Mouse (Mus musculus) stomach, postnatal 0 days (tissue): ENCODE data around the gene Tmem30b. TPM values are rescaled to one million over a fixed set of nuclear protein-coding genes. Genes with fewer than 3 reads are reported as not detected.
"Not testable (repeated sequence)": the region's sequence is repeated elsewhere in the genome, so short reads cannot be mapped to it uniquely, and the experiment has no call there.

ENCODE experiments used
- ATAC-seq: fragments of 200-750 bp; cut with Nextera tagmentation; 2 replicates; pipeline ENCODE4 v1.8.0; 2017; ENCODE audit not compliant: low FRiP score, low TSS enrichment
- DNase-seq: peaks from one replicate; pipeline ENCODE4 v3.0.0-alpha.2; 2016; ENCODE audit warnings: low spot score
- H3K27ac ChIP-seq: fragments of 300-500 bp; sonication (generic); replicated peaks from 2 replicates; pipeline ENCODE4 v1.5.1; 2014; ENCODE audit warnings: mild to moderate bottlenecking, control low read depth
- H3K27me3 ChIP-seq: fragments of 300-500 bp; sonication (generic); 2 replicates; pipeline ENCODE4 v1.6.1; 2014; ENCODE audit warnings: low read length; ENCODE audit not compliant: control insufficient read depth, insufficient read depth
- H3K36me3 ChIP-seq: fragments of 300-500 bp; sonication (generic); 2 replicates; pipeline ENCODE4 v1.6.1; 2014; ENCODE audit warnings: low read length, mixed read lengths; ENCODE audit not compliant: control insufficient read depth, insufficient read depth
- H3K4me1 ChIP-seq: fragments of 300-500 bp; sonication (generic); replicated peaks from 2 replicates; pipeline ENCODE4 v1.6.1; 2014; ENCODE audit warnings: antibody characterized with exemption; ENCODE audit not compliant: control insufficient read depth, insufficient read depth
- H3K4me2 ChIP-seq: fragments of 300-500 bp; sonication (generic); replicated peaks from 2 replicates; pipeline ENCODE4 v1.6.1; 2014; ENCODE audit warnings: low read depth, mild to moderate bottlenecking, control low read depth, moderate library complexity
- H3K4me3 ChIP-seq: fragments of 300-500 bp; sonication (generic); 2 replicates; pipeline ENCODE4 v1.5.1; 2014; ENCODE audit warnings: low read depth, low read length, control low read depth
- H3K9ac ChIP-seq: fragments of 300-500 bp; sonication (generic); 2 replicates; pipeline ENCODE4 v1.6.1; 2014; ENCODE audit warnings: mild to moderate bottlenecking, low read length, control low read depth, mixed read lengths
- H3K9me3 ChIP-seq: fragments of 300-500 bp; sonication (generic); 2 replicates; pipeline ENCODE4 v1.6.1; 2016; ENCODE audit warnings: low read length; ENCODE audit not compliant: control insufficient read depth
- CTCF ChIP-seq: IDR thresholded peaks from 2 replicates; pipeline ENCODE4 v1.5.1; 2016; ENCODE audit warnings: antibody characterized with exemption, low read depth, mild to moderate bottlenecking, moderate library complexity
- EP300 ChIP-seq: optimal IDR thresholded peaks from 2 replicates; pipeline ENCODE3; 2016; ENCODE audit warnings: antibody characterized with exemption
- WGBS: fragments of 180-500 bp; shearing (Covaris S2); extraction: QIAGEN DNeasy Blood & Tissue Kit; methylation state at CpG from one replicate; pipeline ENCODE4 v1.1.7; 2014; 5-methylcytosine and 5-hydroxymethylcytosine counted together
- polyA plus RNA-seq: library from polyadenylated mRNA; unstranded; fragments of >200 nt; fragmentation: Nextera tagmentation; extraction: Ambion mirVana; gene quantifications from 2 replicates; pipeline ENCODE4 v1.2.1, GENCODE M21; 2015

Gene Tmem30b
- polyA plus RNA-seq, 1 experiment from 2014 or later: 78.3 TPM

DNA sequence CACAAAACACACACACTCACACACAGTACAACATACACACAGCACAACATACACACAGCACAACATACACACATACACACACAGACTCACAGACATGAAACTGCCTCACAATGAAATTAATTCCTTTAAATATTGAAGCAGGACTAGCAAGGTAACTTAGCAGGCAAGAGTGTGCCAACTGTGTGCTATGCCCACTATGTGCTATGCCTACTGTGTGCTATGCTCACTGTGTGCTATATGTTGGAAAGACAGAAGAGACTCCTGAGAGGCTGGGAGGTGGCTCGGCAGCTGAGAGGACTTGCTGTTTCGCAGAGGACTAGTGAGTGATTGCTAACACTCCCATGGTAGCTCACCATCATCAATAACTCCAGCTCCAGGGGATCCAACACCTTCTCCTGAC is 5.8 kb downstream of the Tmem30b start:
- WGBS: 85% methylated on average over 2 of the region's 2 CpGs
- no peak overlapping the region for H3K9ac ChIP-seq
- no peaks in the 10 kb centered on the region for H3K36me3 ChIP-seq
- no peaks in the 10 kb centered on the region for H3K9me3 ChIP-seq
- H3K4me3 ChIP-seq: no peak overlapping the region
- no peaks in the 10 kb centered on the region for H3K4me1 ChIP-seq
- no peak overlapping the region for H3K4me2 ChIP-seq
- no peak overlapping the region for H3K27ac ChIP-seq
- DNase-seq: no peak
- no peak for ATAC-seq
- no peak for TF ChIP-seq CTCF
- TF ChIP-seq EP300: no peak
- 0 out of 2 replicates have a peak, but pooled peaks cover 3% of the 10 kb centered on the region for H3K27me3 ChIP-seq

DNA sequence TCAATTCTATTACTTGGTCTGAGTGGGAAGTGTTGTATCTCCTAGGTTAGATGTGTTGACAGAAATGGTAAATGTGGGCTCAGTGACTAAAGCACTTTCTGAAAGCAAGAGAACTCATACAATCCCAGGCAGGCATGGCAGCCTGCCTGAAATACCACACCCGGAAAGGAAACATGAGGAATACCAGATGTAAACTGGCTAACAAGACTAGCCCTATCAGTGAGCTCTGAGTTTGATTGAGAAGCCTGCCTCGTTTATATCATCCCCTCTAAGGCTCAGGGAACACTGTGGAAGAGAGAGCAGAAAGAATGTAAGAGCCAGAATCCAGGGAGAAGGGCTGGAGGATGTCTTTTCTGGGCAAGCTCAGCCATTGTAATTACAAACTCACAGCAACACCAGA is 7.0 kb downstream of the Tmem30b start:
- no peak for TF ChIP-seq EP300
- TF ChIP-seq CTCF: no peak
- Histone ChIP-seq H3K4me1 (no peaks in the 10 kb centered on the region), H3K27me3 (no peaks in the 10 kb centered on the region), H3K36me3 (no peaks in the 10 kb centered on the region), H3K9me3 (no peaks in the 10 kb centered on the region), H3K27ac (no peak overlapping the region), H3K4me3 (no peak overlapping the region), H3K9ac (no peak overlapping the region), H3K4me2 (no peak overlapping the region)
- ATAC-seq (peak; percentile 69), DNase-seq (peak; percentile 67)
- 12% methylated on average over 2 of the region's 2 CpGs for WGBS

DNA sequence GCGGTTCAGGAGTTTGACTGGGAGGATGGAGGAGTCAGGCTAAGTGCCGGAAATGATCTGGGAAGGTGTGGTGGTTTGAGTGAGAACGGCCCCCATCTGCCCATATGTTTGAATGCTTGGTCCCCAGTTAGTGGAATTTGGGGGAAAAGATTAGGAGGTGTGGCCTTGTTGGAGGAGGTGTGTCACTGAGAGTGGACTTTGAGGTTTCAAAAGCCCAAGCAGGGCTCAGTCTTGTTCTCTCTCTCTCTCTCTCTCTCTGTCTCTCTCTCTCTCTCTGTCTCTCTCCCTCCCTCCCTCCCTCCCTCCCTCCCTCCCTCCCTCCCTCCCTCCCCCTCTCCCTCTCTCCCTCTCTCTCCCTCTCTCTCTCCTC is 8.1 kb downstream of the Tmem30b start:
- H3K36me3 ChIP-seq, H3K9me3 ChIP-seq, DNase-seq, H3K27me3 ChIP-seq, H3K27ac ChIP-seq, H3K9ac ChIP-seq, H3K4me1 ChIP-seq: not testable (repeated sequence)
- ATAC-seq: peak; percentile 34
- 58% methylated on average over 3 of the region's 3 CpGs for WGBS
- peak overlapping the region; percentile 35 for H3K4me2 ChIP-seq
- peak overlapping the region; percentile 20; the same call in 1 of the 2 replicates for H3K4me3 ChIP-seq

DNA sequence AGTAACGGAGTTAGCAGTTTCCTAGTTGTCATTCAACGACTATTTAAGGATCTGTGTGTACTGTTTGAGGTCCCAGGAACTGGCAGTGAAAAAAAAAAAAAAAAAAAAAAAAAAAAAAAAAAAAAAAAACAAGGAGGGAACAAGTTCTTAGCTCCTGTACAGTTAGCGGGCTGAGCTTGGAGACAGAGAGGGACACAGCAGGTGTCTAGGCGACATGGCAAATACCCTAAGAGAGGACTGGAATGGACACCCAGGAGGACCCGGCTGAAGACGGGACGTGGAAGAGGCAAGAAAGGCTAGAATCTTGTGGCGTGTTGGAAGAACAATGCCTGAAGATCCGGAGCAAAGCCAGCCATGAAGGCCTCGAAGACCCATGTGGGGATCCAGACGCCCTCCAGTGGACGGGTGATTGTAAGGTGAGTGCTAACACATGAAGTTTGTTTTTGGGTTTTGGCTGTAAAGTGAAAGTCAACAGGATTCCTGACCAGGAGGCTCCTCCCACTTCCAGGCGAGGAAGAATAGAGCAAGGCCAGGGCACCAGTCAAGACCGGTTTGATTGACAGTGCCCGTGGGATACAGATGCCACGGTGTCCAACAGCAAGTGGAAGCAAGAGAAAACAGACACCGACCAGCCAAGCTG is 8.6 kb downstream of the Tmem30b start:
- WGBS: 33% methylated on average over 17 of the region's 17 CpGs
- H3K4me1 ChIP-seq: no peaks in the 10 kb centered on the region
- H3K9me3 ChIP-seq: no peaks in the 10 kb centered on the region
- ATAC-seq (peak; percentile 79), DNase-seq (peak; percentile 86)
- TF ChIP-seq CTCF (peak; percentile 63), EP300 (no peak)
- H3K4me3 ChIP-seq: peak overlapping the region; percentile 20; the same call in 1 of the 2 replicates
- no peak overlapping the region for H3K9ac ChIP-seq
- no peaks in the 10 kb centered on the region for H3K36me3 ChIP-seq
- peak overlapping the region; percentile 35 for H3K4me2 ChIP-seq
- H3K27ac ChIP-seq: 0 out of 2 replicates have a peak overlapping the region, but pooled peaks have one; percentile 30
- H3K27me3 ChIP-seq: no peaks in the 10 kb centered on the region

DNA sequence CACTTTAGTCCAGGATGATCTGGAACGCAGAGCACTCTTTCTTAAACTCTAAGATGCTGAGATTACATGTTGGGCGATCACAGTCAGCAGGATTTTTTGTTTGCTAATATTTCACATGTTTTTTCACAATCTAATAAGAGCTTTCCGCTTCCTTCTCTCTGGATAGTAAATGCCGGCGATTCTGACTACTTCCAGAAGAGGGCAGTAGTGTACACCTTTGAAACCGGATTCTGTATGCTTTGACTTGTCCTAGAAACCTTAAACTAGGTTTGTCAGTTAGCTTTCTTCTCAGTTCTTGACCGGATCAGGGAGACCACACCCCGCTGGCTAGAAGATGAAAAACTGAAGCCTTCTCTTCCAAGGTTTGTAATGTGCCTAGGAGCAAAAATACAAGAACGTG is 11.6 kb downstream of the Tmem30b start:
- H3K4me2 ChIP-seq: no peak overlapping the region
- no peak overlapping the region for H3K4me3 ChIP-seq
- no peak; the same call in 1 of the 2 replicates for ATAC-seq
- DNase-seq: peak; percentile 78
- H3K27ac ChIP-seq: no peak overlapping the region
- no peaks in the 10 kb centered on the region for H3K36me3 ChIP-seq
- H3K9ac ChIP-seq: no peak overlapping the region
- 13% methylated on average over 9 of the region's 9 CpGs for WGBS
- no peaks in the 10 kb centered on the region for H3K27me3 ChIP-seq
- no peaks in the 10 kb centered on the region for H3K9me3 ChIP-seq
- no peaks in the 10 kb centered on the region for H3K4me1 ChIP-seq
- TF ChIP-seq CTCF (peak; percentile 87), EP300 (no peak)

DNA sequence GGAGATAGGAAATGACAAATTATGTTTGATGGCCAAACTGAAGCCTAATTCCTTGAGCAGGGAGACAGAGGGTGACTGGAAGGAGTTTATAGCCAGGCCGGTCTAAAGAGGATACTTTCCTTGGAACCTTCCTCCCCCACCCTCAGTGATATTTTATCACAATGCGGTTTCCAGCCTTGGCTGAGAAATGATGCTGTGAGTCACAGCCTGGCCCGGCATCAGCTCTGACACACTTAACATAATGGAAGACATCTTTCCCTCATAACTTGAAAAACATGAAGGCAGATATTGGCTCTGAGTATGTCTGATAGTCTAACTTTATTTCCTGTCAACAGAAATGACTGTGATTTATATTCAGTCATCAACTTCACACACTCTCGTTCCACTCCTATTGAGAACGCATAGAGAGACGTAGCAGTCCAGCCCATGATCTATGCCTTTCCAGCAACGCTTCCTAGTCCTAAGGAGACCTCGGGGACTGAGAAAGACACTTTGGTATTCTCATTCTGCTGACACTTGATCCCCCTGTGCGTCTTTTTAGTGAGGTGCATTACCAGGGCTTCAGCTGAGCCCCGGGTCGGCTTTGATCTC is 14.2 kb downstream of the Tmem30b start:
- no peaks in the 10 kb centered on the region for H3K9me3 ChIP-seq
- no peaks in the 10 kb centered on the region for H3K36me3 ChIP-seq
- H3K27ac ChIP-seq: no peak overlapping the region
- TF ChIP-seq EP300 (no peak), CTCF (no peak)
- no peak for ATAC-seq
- H3K4me3 ChIP-seq: no peak overlapping the region
- H3K9ac ChIP-seq: no peak overlapping the region
- 56% methylated on average over 11 of the region's 11 CpGs for WGBS
- H3K4me1 ChIP-seq: no peaks in the 10 kb centered on the region
- H3K27me3 ChIP-seq: no peaks in the 10 kb centered on the region
- H3K4me2 ChIP-seq: no peak overlapping the region
- DNase-seq: no peak
